Mouse (Mus musculus): ENCODE data around the gene Ttll9. TPM values are rescaled to one million over a fixed set of nuclear protein-coding genes. Genes with fewer than 3 reads are reported as not detected.
A peak's percentile ranks its signal among the peaks of the same experiment; 100 is the strongest.

Gene Ttll9
- polyA plus RNA-seq, 1 experiment from 2014 or later: 1.1 TPM

DNA sequence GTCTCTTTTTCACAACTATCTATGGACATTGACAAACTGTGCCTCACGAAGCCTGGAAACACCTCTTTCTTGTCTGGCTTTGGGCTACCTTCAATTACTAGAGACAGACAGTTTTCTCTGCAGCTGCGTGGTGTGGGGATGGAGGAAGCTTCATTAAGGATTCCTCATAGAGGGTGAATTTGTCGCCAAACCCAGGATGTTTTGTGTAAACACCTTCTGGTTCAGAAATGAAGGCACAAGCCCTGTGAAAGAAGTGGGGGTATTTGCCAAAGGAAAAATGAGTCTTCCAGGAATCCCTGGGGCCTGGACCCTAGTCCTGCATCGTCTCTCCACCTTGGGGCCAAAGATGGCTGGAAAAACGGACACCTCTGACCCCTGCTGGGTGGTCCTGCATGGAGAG lies 54.5 kb downstream of the Ttll9 start:
- H3K4me1 ChIP-seq: peaks cover 9% of the 10 kb centered on the region
- WGBS: 32% methylated on average over 5 of the region's 5 CpGs
- peaks cover 7% of the 10 kb centered on the region; the same call in 1 of the 2 replicates for H3K36me3 ChIP-seq

DNA sequence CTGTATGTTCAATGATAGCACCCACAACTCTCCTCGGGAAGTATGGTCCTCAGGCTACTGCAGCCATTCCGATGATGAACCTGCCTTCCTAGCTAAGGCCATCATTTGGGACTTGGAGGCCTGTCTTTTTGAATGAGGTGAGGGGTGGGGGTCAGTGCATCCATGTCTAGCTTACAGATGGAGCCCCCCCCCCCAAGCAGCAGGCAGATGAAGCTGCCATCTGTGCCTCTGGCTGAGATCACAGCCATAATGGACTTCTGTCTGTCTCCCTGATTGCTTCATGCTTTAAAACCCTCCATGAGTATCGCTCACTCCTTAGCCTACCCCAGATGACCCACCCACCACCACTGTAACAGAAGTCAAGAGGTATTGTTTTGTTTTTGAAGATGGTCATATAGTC lies 57.1 kb downstream of the Ttll9 start:
- Histone ChIP-seq H3K27ac (no peak overlapping the region), H3K9ac (no peak overlapping the region), H3K4me1 (peaks cover 3% of the 10 kb centered on the region), H3K36me3 (no peaks in the 10 kb centered on the region), H3K4me3 (no peak overlapping the region), H3K9me3 (no peaks in the 10 kb centered on the region), H3K27me3 (no peaks in the 10 kb centered on the region; the same call in 1 of the 2 replicates), H3K4me2 (no peak overlapping the region)
- ATAC-seq (ENCODE audit: borderline replicate concordance, extremely low read depth, low FRiP score, low TSS enrichment): no peak
- 90% methylated on average over 3 of the region's 3 CpGs for WGBS

More for the DNA sequence above, 54.5 kb downstream of the Ttll9 start:
- ATAC-seq (ENCODE audit: borderline replicate concordance, extremely low read depth, low FRiP score, low TSS enrichment): no peak
- Histone ChIP-seq H3K9me3 (no peaks in the 10 kb centered on the region), H3K4me2 (no peak overlapping the region), H3K9ac (no peak overlapping the region), H3K27ac (no peak overlapping the region), H3K4me3 (no peak overlapping the region), H3K27me3 (no peaks in the 10 kb centered on the region; the same call in 1 of the 2 replicates)

DNA sequence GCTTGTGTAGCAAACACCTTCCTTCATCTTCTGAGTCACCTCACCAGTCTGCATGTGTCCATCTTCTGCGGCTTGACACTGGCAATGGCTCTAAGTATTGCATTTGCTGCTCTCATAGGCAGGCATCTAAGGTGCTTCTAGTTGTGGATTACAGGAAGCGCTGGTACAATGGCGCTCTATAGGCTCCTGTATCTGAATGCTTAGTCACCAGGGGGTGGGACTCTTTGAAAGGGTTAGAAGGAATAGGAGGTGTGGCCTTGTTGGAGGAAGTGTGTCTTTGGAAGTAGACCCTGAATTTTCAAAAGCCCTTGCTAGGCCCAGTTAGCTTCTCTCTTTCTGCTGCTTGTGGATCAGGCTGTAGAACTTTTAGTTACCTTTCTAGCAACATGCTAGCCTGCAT lies 58.9 kb downstream of the Ttll9 start:
- no peak for ATAC-seq (ENCODE audit: borderline replicate concordance, extremely low read depth, low FRiP score, low TSS enrichment)
- no peaks in the 10 kb centered on the region for H3K36me3 ChIP-seq
- H3K4me3 ChIP-seq: no peak overlapping the region
- no peak overlapping the region for H3K4me2 ChIP-seq
- H3K4me1 ChIP-seq: no peaks in the 10 kb centered on the region
- H3K9me3 ChIP-seq: no peaks in the 10 kb centered on the region
- H3K27me3 ChIP-seq: no peaks in the 10 kb centered on the region; the same call in 1 of the 2 replicates
- WGBS: 64% methylated on average over 3 of the region's 3 CpGs
- no peak overlapping the region for H3K27ac ChIP-seq
- H3K9ac ChIP-seq: no peak overlapping the region

DNA sequence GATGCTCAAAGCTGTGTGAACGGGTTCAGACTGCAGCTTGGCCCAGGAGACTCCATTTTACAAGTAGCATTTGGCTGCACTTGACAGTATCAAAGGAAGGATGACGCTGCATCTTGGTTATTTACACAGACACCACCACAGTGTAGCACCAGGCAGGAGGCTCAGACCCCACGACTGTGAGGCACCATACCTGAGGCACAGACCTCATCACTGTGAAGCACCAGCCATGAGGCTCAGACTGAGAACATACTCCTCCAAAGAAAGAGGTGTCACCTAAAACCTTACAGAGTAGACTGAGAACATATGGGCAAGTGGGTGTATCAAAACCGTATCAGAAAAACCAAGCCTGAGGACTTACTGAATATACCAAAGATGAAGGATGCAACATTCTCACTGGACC lies 60.6 kb downstream of the Ttll9 start:
- no peaks in the 10 kb centered on the region for H3K4me1 ChIP-seq
- 57% methylated on average over 4 of the region's 4 CpGs for WGBS
- no peaks in the 10 kb centered on the region for H3K27me3 ChIP-seq

DNA sequence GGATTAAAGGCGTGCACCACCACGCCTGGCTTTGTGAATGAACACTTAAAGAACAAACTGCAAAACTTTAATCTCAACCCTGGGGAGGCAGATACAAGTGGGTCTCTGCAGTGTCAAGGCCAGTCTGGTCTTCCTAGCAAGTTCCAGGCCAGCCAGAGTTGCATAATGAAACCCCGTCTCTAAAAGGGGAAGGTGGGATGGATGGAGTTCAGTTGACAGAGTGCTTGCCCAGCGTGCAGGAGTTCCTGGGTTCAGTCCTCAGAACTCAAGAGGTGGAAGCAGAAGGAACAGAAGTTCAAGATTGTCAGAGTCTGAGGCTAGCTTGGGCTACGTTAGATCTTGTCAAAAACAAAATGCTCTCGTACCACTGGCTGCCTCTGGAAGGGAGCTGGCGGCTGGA lies 63.8 kb downstream of the Ttll9 start:
- Histone ChIP-seq H3K27ac (no peak overlapping the region), H3K4me1 (no peaks in the 10 kb centered on the region), H3K4me3 (no peak overlapping the region), H3K9ac (no peak overlapping the region), H3K27me3 (peaks cover 19% of the 10 kb centered on the region), H3K9me3 (no peaks in the 10 kb centered on the region), H3K4me2 (no peak overlapping the region), H3K36me3 (no peaks in the 10 kb centered on the region)
- ATAC-seq (ENCODE audit: borderline replicate concordance, extremely low read depth, low FRiP score, low TSS enrichment): no peak
- WGBS: 62% methylated on average over 7 of the region's 7 CpGs

More for the DNA sequence above, 60.6 kb downstream of the Ttll9 start:
- Histone ChIP-seq H3K9me3 (no peaks in the 10 kb centered on the region), H3K4me2 (no peak overlapping the region), H3K4me3 (no peak overlapping the region), H3K36me3 (no peaks in the 10 kb centered on the region), H3K27ac (no peak overlapping the region), H3K9ac (no peak overlapping the region)
- ATAC-seq (ENCODE audit: borderline replicate concordance, extremely low read depth, low FRiP score, low TSS enrichment): no peak

DNA sequence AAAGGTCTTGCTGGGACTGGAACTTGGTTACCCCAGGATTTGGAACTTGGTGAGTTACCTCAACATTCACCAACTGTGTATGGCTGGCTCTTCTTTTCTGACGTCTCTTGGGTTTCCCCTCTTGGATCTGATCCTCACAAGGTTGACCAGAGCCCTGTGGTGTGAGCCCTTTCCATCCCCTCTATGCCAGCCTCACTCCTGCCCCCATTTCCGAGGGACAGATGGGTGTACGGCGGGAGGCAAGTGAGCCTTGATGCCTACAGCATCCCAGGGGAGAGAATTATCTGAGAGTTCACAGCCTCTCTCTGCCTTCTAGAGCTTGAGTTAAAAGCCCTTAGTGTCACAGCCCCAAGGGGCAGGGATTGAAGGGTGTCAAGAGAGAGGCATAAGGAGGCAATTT lies 65.2 kb downstream of the Ttll9 start:
- no peak for ATAC-seq (ENCODE audit: borderline replicate concordance, extremely low read depth, low FRiP score, low TSS enrichment)
- H3K9me3 ChIP-seq: no peaks in the 10 kb centered on the region
- no peak overlapping the region for H3K4me3 ChIP-seq
- H3K27ac ChIP-seq: no peak overlapping the region
- H3K4me1 ChIP-seq: peaks cover 8% of the 10 kb centered on the region
- H3K27me3 ChIP-seq: peaks cover 33% of the 10 kb centered on the region
- H3K36me3 ChIP-seq: no peaks in the 10 kb centered on the region
- WGBS: 50% methylated on average over 4 of the region's 4 CpGs
- H3K9ac ChIP-seq: no peak overlapping the region
- H3K4me2 ChIP-seq: no peak overlapping the region

DNA sequence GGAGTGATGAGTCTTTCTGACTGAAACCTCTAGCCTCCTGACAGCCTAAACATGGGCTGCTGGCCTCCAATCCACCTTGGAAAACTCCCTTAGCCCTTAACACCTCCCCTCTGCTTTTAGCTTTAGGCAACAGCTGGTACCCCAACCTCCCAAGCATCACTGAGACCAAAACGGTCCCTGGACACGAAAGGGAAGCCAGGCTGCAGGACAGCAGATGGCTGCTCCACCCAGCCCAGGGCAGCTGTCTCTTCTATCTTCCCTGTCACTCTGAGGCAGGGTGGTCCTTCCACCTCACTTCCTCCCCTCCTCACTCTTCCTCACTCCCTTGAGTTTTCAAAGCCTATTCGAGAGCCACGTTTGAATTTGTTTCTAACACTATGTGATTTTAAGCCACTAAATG lies 68.1 kb downstream of the Ttll9 start:
- Histone ChIP-seq H3K4me2 (no peak overlapping the region), H3K27me3 (peaks cover 52% of the 10 kb centered on the region), H3K27ac (no peak overlapping the region), H3K4me1 (peaks cover 8% of the 10 kb centered on the region), H3K36me3 (no peaks in the 10 kb centered on the region), H3K9ac (no peak overlapping the region), H3K9me3 (no peaks in the 10 kb centered on the region), H3K4me3 (no peak overlapping the region)
- WGBS: 41% methylated on average over 4 of the region's 4 CpGs
- ATAC-seq (ENCODE audit: borderline replicate concordance, extremely low read depth, low FRiP score, low TSS enrichment): no peak

DNA sequence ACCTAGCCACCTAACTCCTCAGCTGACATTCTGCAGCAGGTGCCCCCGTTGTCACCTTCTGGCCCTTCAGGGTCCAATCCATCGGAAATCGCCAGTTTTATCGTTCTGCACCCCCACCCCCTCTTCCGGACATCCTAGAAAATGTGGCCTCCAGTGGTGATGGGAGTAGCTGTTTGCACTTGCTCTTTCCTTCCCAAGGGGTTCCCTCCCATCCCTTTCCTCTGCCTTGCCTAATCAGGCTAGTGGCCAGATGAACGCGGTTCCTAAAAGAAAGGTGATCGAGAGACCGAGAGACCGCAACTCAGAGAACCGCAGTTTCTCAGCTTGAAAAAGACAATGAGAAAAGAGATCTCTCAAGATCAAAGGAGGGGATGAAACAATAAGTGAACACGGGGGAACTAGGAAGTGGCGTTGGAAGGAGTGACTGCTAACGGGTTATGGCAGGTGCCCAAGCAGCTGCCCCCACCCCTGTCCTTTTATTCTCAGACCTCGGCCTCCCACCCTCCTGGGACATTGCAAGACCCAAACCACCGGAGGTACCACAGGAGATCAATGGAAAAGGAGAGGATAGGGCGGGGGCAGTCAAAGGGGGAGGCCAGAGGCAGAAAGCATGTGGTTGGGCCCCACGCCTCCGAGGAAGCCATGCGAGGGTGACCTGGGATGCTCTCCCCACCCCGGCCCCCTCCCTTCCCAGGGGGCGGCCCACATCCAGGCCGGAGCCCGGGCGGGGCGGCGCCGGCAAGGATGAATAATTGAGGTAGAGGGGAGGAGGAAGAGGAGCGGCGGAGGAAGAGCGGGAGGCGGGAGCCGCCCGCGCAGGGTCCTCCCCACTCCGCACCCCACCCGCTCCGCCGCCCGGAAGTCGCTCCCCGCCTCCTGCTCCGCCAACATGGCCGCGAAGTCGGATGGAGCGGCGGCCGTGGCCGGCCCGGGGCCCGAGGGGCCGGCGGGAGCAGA lies 69.1 kb downstream of the Ttll9 start, which contains the start of gene Xkr7:
Gene Xkr7 (plus strand): TSS at position 727 of the 957 bp plus-strand sequence.
- H3K27me3 ChIP-seq: peaks cover 54% of the 10 kb centered on the region

DNA sequence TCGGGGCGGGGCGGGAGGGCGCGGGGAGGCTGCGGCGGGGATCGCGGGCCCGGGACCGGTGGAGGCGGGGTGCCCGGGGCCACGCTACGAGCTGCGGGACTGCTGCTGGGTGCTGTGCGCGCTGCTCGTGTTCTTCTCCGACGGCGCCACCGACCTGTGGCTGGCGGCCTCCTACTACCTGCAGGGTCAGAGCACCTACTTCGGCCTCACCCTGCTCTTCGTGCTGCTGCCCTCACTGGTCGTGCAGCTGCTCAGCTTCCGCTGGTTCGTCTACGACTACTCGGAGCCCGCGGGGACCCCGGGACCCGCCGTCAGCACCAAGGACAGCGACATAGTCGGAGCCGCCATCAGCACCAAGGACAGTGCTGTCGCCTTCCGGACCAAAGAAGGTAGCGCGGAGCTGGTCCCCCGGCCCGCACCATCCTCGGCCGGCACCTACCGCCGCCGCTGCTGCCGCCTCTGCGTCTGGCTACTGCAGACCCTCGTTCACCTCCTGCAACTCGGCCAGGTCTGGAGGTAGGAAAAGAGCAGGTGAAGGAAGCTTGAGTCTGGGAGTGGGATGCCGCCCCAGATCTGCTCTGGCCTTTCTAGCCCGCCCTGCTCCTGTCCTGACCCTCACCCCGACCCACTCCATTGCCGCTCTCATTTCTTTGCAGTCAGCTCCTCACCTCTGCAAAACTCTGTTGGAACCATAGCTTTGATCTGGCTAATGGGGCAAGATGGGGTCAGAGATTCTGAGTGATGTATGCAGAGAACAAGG lies 70.0 kb downstream of the Ttll9 start:
- WGBS: 2% methylated on average over 54 of the region's 58 CpGs
- H3K4me2 ChIP-seq: peak overlapping the region; percentile 78
- H3K27ac ChIP-seq: no peak overlapping the region
- no peaks in the 10 kb centered on the region for H3K36me3 ChIP-seq
- peaks cover 56% of the 10 kb centered on the region for H3K27me3 ChIP-seq
- no peak overlapping the region for H3K9ac ChIP-seq
- no peaks in the 10 kb centered on the region for H3K9me3 ChIP-seq
- H3K4me1 ChIP-seq: peaks cover 8% of the 10 kb centered on the region
- peak; percentile 79; the same call in 1 of the 2 replicates for ATAC-seq (ENCODE audit: borderline replicate concordance, extremely low read depth, low FRiP score, low TSS enrichment)
- peak overlapping the region; percentile 37 for H3K4me3 ChIP-seq

More for the DNA sequence above, 69.1 kb downstream of the Ttll9 start, which contains the start of gene Xkr7:
- no peaks in the 10 kb centered on the region for H3K36me3 ChIP-seq
- WGBS: 2% methylated on average over 47 of the region's 54 CpGs
- no peaks in the 10 kb centered on the region for H3K9me3 ChIP-seq
- H3K4me3 ChIP-seq: peak within 1 kb of the TSS; percentile 37
- H3K9ac ChIP-seq: no peak within 1 kb of the TSS
- no peak within 1 kb of the TSS for H3K27ac ChIP-seq
- ATAC-seq (ENCODE audit: borderline replicate concordance, extremely low read depth, low FRiP score, low TSS enrichment): no peak
- H3K4me2 ChIP-seq: peak within 1 kb of the TSS; percentile 78
- H3K4me1 ChIP-seq: peaks cover 8% of the 10 kb centered on the region

DNA sequence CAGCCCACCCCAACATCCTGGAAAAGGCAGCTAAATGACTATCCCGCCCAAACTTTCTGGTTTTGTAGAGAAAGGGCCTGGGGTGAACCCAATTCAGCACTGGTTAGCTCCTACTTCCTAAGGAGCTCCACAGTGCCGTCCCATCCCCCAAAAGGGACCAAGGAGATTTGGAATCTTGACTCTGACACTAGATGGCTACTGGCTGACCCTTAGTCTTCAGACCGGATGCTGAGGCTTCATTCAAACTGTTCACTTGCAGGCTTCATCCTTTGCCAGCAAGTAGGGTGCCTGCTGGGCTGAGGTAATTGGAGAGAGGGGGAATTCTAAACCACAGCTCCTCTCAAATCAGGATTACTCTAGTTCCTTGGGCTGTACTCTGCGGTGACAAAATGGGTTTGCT lies 70.7 kb downstream of the Ttll9 start:
- no peak for ATAC-seq (ENCODE audit: borderline replicate concordance, extremely low read depth, low FRiP score, low TSS enrichment)
- H3K36me3 ChIP-seq: no peaks in the 10 kb centered on the region
- H3K4me2 ChIP-seq: no peak overlapping the region
- H3K27ac ChIP-seq: no peak overlapping the region
- no peaks in the 10 kb centered on the region for H3K9me3 ChIP-seq
- H3K4me1 ChIP-seq: peaks cover 8% of the 10 kb centered on the region
- H3K27me3 ChIP-seq: peaks cover 56% of the 10 kb centered on the region
- no peak overlapping the region for H3K9ac ChIP-seq
- H3K4me3 ChIP-seq: no peak overlapping the region
- WGBS: 24% methylated on average over 4 of the region's 4 CpGs

DNA sequence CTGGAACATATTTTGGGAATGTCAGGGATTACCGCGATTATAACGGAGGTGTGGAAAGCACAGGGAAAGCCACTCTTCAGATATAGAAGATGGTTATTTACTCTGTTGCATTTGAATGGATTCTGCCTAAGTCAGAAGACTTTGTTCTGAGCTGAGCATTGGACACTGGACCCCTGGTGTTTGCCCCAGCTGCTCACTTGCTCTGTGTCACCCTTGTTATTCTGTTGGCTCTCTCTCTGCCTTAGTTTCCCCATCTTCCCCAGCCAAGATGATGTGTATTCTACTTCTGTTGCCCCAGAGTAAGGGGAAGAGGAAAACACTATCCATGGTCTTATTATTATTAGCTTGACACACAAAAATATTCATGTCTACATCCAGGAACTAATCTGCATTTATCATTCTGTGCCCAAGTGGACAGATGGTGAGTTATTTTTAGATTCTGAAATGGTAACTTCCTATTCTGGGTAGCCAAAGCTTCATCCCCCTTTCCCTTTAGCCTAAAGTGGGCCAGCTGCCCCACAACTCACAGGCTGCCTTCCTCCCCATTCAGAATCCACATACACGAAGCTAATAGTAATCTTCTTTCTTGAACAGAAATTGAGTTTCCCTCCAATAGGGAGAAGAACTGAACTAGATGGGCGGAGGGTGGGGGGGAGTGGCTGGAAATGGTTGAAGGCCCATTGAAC lies 71.4 kb downstream of the Ttll9 start:
- H3K9ac ChIP-seq: no peak overlapping the region
- no peak overlapping the region for H3K27ac ChIP-seq
- no peak overlapping the region for H3K4me2 ChIP-seq
- no peak overlapping the region for H3K4me3 ChIP-seq
- H3K9me3 ChIP-seq: no peaks in the 10 kb centered on the region
- H3K27me3 ChIP-seq: peaks cover 56% of the 10 kb centered on the region
- WGBS: 61% methylated on average over 5 of the region's 5 CpGs
- peaks cover 8% of the 10 kb centered on the region for H3K4me1 ChIP-seq
- no peak for ATAC-seq (ENCODE audit: borderline replicate concordance, extremely low read depth, low FRiP score, low TSS enrichment)
- no peaks in the 10 kb centered on the region for H3K36me3 ChIP-seq
